Mouse (Mus musculus) heart, postnatal 0 days (tissue): ENCODE results near the gene Fxyd3.

ENCODE experiments used
- CTCF ChIP-seq: IDR thresholded peaks from 2 replicates; pipeline ENCODE4 v1.5.1; 2016; ENCODE audit warnings: antibody characterized with exemption, control low read depth, low read depth
- EP300 ChIP-seq: IDR thresholded peaks from 2 replicates; pipeline ENCODE4 v1.6.1; 2016; ENCODE audit warnings: antibody characterized with exemption, low read depth

GRCm38 (mm10) chr7:31089721-31090120 lies 13.2 kb upstream of the Fxyd3 start:
- no peak for TF ChIP-seq CTCF
- no peak for TF ChIP-seq EP300
